8 mouse cellular contexts compared by ENCODE assay signal in genomic region chr10:42957881-42958651, GRCm38 (mm10).
DNase-seq lines count a peak whose midpoint lies in the region; ATAC-seq and TF ChIP-seq lines count a peak whose summit lies in the region.

No protein-coding gene starts in this region.

- no peaks in the 10 kb centered on the region for H3K9me3 ChIP-seq in limb, embryonic 14.5 days (ENCODE audit: control insufficient read depth, low read length)
- no peaks in the 10 kb centered on the region for H3K9me3 ChIP-seq in midbrain, embryonic 16.5 days (replicated peaks; ENCODE audit: control insufficient read depth, low read length, poor library complexity, severe bottlenecking)
- no peaks in the 10 kb centered on the region for H3K9me3 ChIP-seq in stomach, embryonic 16.5 days (replicated peaks; ENCODE audit: control insufficient read depth, low read length)

- H3K4me3 ChIP-seq in limb, embryonic 14.5 days (replicated peaks; ENCODE audit: low read length): peak overlapping the region; percentile 32
- H3K4me3 ChIP-seq in midbrain, embryonic 16.5 days (ENCODE audit: low read depth, low read length): peak overlapping the region; percentile 24
- peak overlapping the region; percentile 32 for H3K4me3 ChIP-seq in stomach, embryonic 16.5 days (replicated peaks; ENCODE audit: low read length)

- no peaks in the 10 kb centered on the region for H3K36me3 ChIP-seq in limb, embryonic 14.5 days (ENCODE audit: control insufficient read depth, insufficient read depth, low read length)
- no peaks in the 10 kb centered on the region for H3K36me3 ChIP-seq in midbrain, embryonic 16.5 days (ENCODE audit: control insufficient read depth, insufficient read depth, low read length)
- H3K36me3 ChIP-seq in stomach, embryonic 16.5 days (ENCODE audit: control insufficient read depth, insufficient read depth, low read length): no peaks in the 10 kb centered on the region

- 0 out of 2 replicates have a peak, but pooled peaks cover 6% of the 10 kb centered on the region for H3K4me1 ChIP-seq in limb, embryonic 14.5 days (ENCODE audit: control insufficient read depth, insufficient read depth, low read length)
- H3K4me1 ChIP-seq in midbrain, embryonic 16.5 days (ENCODE audit: control insufficient read depth, insufficient read depth, low read length): peaks cover 9% of the 10 kb centered on the region
- no peaks in the 10 kb centered on the region; the same call in 1 of the 2 replicates for H3K4me1 ChIP-seq in stomach, embryonic 16.5 days (ENCODE audit: control insufficient read depth, insufficient read depth, low read length)

- ATAC-seq in limb, embryonic 14.5 days (ENCODE audit: low FRiP score, low read depth): peak; percentile 88
- ATAC-seq in midbrain, embryonic 16.5 days: peak; percentile 87
- ATAC-seq in stomach, embryonic 16.5 days (ENCODE audit: insufficient read depth, low FRiP score): peak; percentile 63; the same call in 1 of the 2 replicates

- H3K4me2 ChIP-seq in limb, embryonic 14.5 days (replicated peaks; ENCODE audit: low read depth, low read length, severe bottlenecking): peak overlapping the region; percentile 51
- H3K4me2 ChIP-seq in midbrain, embryonic 16.5 days (ENCODE audit: low read length): peak overlapping the region; percentile 57
- peak overlapping the region; percentile 58 for H3K4me2 ChIP-seq in stomach, embryonic 16.5 days (ENCODE audit: low read depth, low read length)

- TF ChIP-seq POLR2A in limb, embryonic 14.5 days (IDR thresholded peaks at IDR 0.05; ENCODE audit: borderline replicate concordance, extremely low read depth, insufficient read depth, insufficient read length): no peak

- H3K9ac ChIP-seq in limb, embryonic 14.5 days (ENCODE audit: low read depth, low read length, severe bottlenecking): peak overlapping the region; percentile 47; the same call in 1 of the 2 replicates
- peak overlapping the region; percentile 59 for H3K9ac ChIP-seq in midbrain, embryonic 16.5 days (ENCODE audit: low read depth, low read length)
- H3K9ac ChIP-seq in stomach, embryonic 16.5 days (ENCODE audit: low read length): peak overlapping the region; percentile 67

- H3K27ac ChIP-seq in limb, embryonic 14.5 days (replicated peaks; ENCODE audit: low read depth, low read length): no peak overlapping the region
- no peak overlapping the region; the same call in 1 of the 2 replicates for H3K27ac ChIP-seq in midbrain, embryonic 16.5 days (ENCODE audit: low read length)
- no peak overlapping the region for H3K27ac ChIP-seq in stomach, embryonic 16.5 days (ENCODE audit: low read length)

- H3K27me3 ChIP-seq in limb, embryonic 14.5 days (ENCODE audit: control insufficient read depth, insufficient read depth, low read length): no peaks in the 10 kb centered on the region
- no peaks in the 10 kb centered on the region for H3K27me3 ChIP-seq in midbrain, embryonic 16.5 days (ENCODE audit: control insufficient read depth, insufficient read depth, low read depth, low read length)
- peaks cover 3% of the 10 kb centered on the region; the same call in 1 of the 2 replicates for H3K27me3 ChIP-seq in stomach, embryonic 16.5 days (ENCODE audit: control insufficient read depth, insufficient read depth, low read length)

- DNase-seq in A20 (ENCODE audit: low read depth, low spot score): peak; percentile 57
- DNase-seq in adrenal gland, adult 8-10 months: peak; percentile 45
- DNase-seq in embryo, embryonic 9.5 days (ENCODE audit: extremely low spot score): peak; percentile 83
- DNase-seq in heart, adult 8-10 months (ENCODE audit: low spot score): peak; percentile 71
- DNase-seq in kidney, adult 8-10 months: peak; percentile 36 to 60
- DNase-seq in limb, embryonic 14.5 days (ENCODE audit: low spot score): peak; percentile 73

- WGBS in limb, embryonic 14.5 days: 6% methylated on average over 21 of the region's 21 CpGs
- WGBS in midbrain, embryonic 16.5 days: 4% methylated on average over 21 of the region's 21 CpGs
- 8% methylated on average over 21 of the region's 21 CpGs for WGBS in stomach, embryonic 16.5 days
